In genomic region chr10:77815514-77815913, GRCm38 (mm10) we compare ENCODE assay signal across 8 mouse cellular contexts. TPM values are rescaled to one million over a fixed set of nuclear protein-coding genes. Genes with fewer than 3 reads are reported as not detected.
DNase-seq lines count a peak whose midpoint lies in the region; ATAC-seq lines count a peak whose summit lies in the region.

No protein-coding gene starts in this region.

- intact Hi-C loops in heart, postnatal 10 days (cut with DNase I) = loop anchor here (5.0 kb wide), 1 partner anchor 188 kb away; no protein-coding TSS in a partner anchor
- intact Hi-C loops in heart, postnatal 25 days (cut with DNase I) = loop anchor here (5.0 kb wide), 2 partner anchors 88 to 188 kb away; partner anchors contain the start of gene Gm10100
- intact Hi-C loops in left cerebral cortex, postnatal 36 days (cut with DNase I) = no loop called here

- ATAC-seq in megakaryocyte-erythroid progenitor cell, adult 5-6 weeks (replicated peaks; ENCODE audit: low FRiP score, low TSS enrichment, poor library complexity, severe bottlenecking) = 0 out of 2 replicates have a peak, but pooled peaks have one; percentile 4

- peak; percentile 7 to 44 for DNase-seq in heart, postnatal 10 days
- DNase-seq in heart, postnatal 25 days (ENCODE audit: low spot score) = no peak
- DNase-seq in right cerebral cortex, postnatal 4 days = peak; percentile 33
- DNase-seq in right cerebral cortex, postnatal 36 days (ENCODE audit: low spot score in 2 of 2) = no peak
- DNase-seq in embryo, embryonic 11 days = peak; percentile 45
- DNase-seq in urinary bladder, postnatal 4 days (ENCODE audit: low spot score in 2 of 2) = no peak
- DNase-seq in left cerebral cortex, postnatal 36 days (ENCODE audit: low spot score in 2 of 2) = no peak

RNA-seq across cellular contexts. Expression of gene Gm2696, which starts 1.0 kb away (rescaled TPM):
- total RNA-seq in heart, postnatal 10 days (2021) = not detected
- total RNA-seq in heart, postnatal 25 days (2021) = not detected
- not detected in 2 replicates for total RNA-seq in megakaryocyte-erythroid progenitor cell, adult 5-6 weeks (2014; fragmentation: Nextera tagmentation)
- not detected in 2 replicates for total RNA-seq in megakaryocyte-erythroid progenitor cell, adult 5-6 weeks (2017)
- not detected for total RNA-seq in left cerebral cortex, postnatal 36 days (2021)

RNA-seq across cellular contexts. Expression of gene Gm9507, which starts 3.9 kb away (rescaled TPM):
- not detected for total RNA-seq in heart, postnatal 10 days (2021)
- total RNA-seq in heart, postnatal 25 days (2021) = not detected
- total RNA-seq in megakaryocyte-erythroid progenitor cell, adult 5-6 weeks (2014; fragmentation: Nextera tagmentation) = not detected in 2 replicates
- not detected in 2 replicates for total RNA-seq in megakaryocyte-erythroid progenitor cell, adult 5-6 weeks (2017)
- total RNA-seq in left cerebral cortex, postnatal 36 days (2021) = not detected

RNA-seq across cellular contexts. Expression of gene Krtap10-4, which starts 11.4 kb away (rescaled TPM):
- not detected for total RNA-seq in heart, postnatal 10 days (2021)
- not detected for total RNA-seq in heart, postnatal 25 days (2021)
- total RNA-seq in megakaryocyte-erythroid progenitor cell, adult 5-6 weeks (2014; fragmentation: Nextera tagmentation) = not detected in 2 replicates
- total RNA-seq in megakaryocyte-erythroid progenitor cell, adult 5-6 weeks (2017) = not detected in 2 replicates
- not detected for total RNA-seq in left cerebral cortex, postnatal 36 days (2021)

RNA-seq across cellular contexts. Expression of gene Gm19668, which starts 16.6 kb away (rescaled TPM):
- not detected for total RNA-seq in heart, postnatal 10 days (2021)
- not detected for total RNA-seq in heart, postnatal 25 days (2021)
- not detected in 2 replicates for total RNA-seq in megakaryocyte-erythroid progenitor cell, adult 5-6 weeks (2014; fragmentation: Nextera tagmentation)
- not detected in 2 replicates for total RNA-seq in megakaryocyte-erythroid progenitor cell, adult 5-6 weeks (2017)
- not detected for total RNA-seq in left cerebral cortex, postnatal 36 days (2021)

RNA-seq across cellular contexts. Expression of gene Krtap10-10, which starts 20.2 kb away (rescaled TPM):
- not detected for total RNA-seq in heart, postnatal 10 days (2021)
- not detected for total RNA-seq in heart, postnatal 25 days (2021)
- not detected in 2 replicates for total RNA-seq in megakaryocyte-erythroid progenitor cell, adult 5-6 weeks (2014; fragmentation: Nextera tagmentation)
- total RNA-seq in megakaryocyte-erythroid progenitor cell, adult 5-6 weeks (2017) = not detected in 2 replicates
- total RNA-seq in left cerebral cortex, postnatal 36 days (2021) = not detected

Comparison
In these comparisons a context has a peak if more than half of its experiments do, and no peak if none do; other contexts are left out.
1. DNase-seq: peak in heart, postnatal 10 days (2 of 2), right cerebral cortex, postnatal 4 days (single experiment) and embryo, embryonic 11 days (single experiment); none in heart, postnatal 25 days (single experiment), right cerebral cortex, postnatal 36 days (0 of 2), urinary bladder, postnatal 4 days (0 of 2) and left cerebral cortex, postnatal 36 days (0 of 2).